Mouse (Mus musculus) cortical plate, adult 2 months (tissue): ENCODE data around the gene Agrp. TPM values are rescaled to one million over a fixed set of nuclear protein-coding genes. Genes with fewer than 3 reads are reported as not detected.

ENCODE experiments used
- H3K27ac ChIP-seq: fragments of 200-500 bp; 2 replicates; pipeline ENCODE4 v1.5.1; 2012; ENCODE audit warnings: low read length, control low read depth, inconsistent platforms; ENCODE audit not compliant: insufficient read depth
- H3K4me1 ChIP-seq: fragments of 200-500 bp; 2 replicates; pipeline ENCODE4 v1.6.1; 2011; ENCODE audit warnings: low read length; ENCODE audit not compliant: control insufficient read depth, insufficient read depth
- H3K4me3 ChIP-seq: fragments of 200-500 bp; 2 replicates; pipeline ENCODE4 v1.5.1; 2011; ENCODE audit warnings: mild to moderate bottlenecking, low read length, control low read depth; ENCODE audit not compliant: insufficient read depth
- CTCF ChIP-seq: fragments of 200-500 bp; IDR thresholded peaks from 2 replicates; pipeline ENCODE4 v1.5.1; 2011; ENCODE audit warnings: mild to moderate bottlenecking, control low read depth, low read length; ENCODE audit not compliant: insufficient read depth; ENCODE audit errors: extremely low read depth
- POLR2A ChIP-seq: fragments of 200-500 bp; IDR thresholded peaks from 2 replicates; pipeline ENCODE4 v1.6.1; 2011; ENCODE audit warnings: mild to moderate bottlenecking, low read length, control low read depth; ENCODE audit not compliant: insufficient read depth; ENCODE audit errors: extremely low read depth
- polyA plus RNA-seq: library from polyadenylated mRNA; depleted of rRNA; stranded (reverse); fragments of >200 nt; gene quantifications from 2 replicates; pipeline ENCODE4 v1.2.3, GENCODE M21; 2012

Agrp gene
- polyA plus RNA-seq, 1 experiment, result 0.17 TPM

GRCm38 (mm10) chr8:105639835-105640234 lies 2.6 kb upstream of the Agrp start:
- H3K4me3 ChIP-seq, result no peak overlapping the region
- no peak overlapping the region for H3K27ac ChIP-seq
- peaks cover 2% of the 10 kb centered on the region for H3K4me1 ChIP-seq
- no peak for TF ChIP-seq CTCF
- TF ChIP-seq POLR2A, result no peak

- no peak overlapping the region for H3K27ac ChIP-seq
- TF ChIP-seq CTCF, result no peak
- no peak for TF ChIP-seq POLR2A
- no peak overlapping the region; the same call in 1 of the 2 replicates for H3K4me3 ChIP-seq
Measured at GRCm38 (mm10) chr8:105638510-105638909, 1.3 kb upstream of the Agrp start.

GRCm38 (mm10) chr8:105637601-105638041 lies 428 bp upstream of the Agrp start:
- TF ChIP-seq POLR2A (no peak), CTCF (no peak)
- Histone ChIP-seq H3K4me3 (peak overlapping the region; percentile 90), H3K27ac (peak overlapping the region; percentile 99), H3K4me1 (peaks cover 2% of the 10 kb centered on the region)

More at GRCm38 (mm10) chr8:105638510-105638909, 1.3 kb upstream of the Agrp start:
- H3K4me1 ChIP-seq, result peaks cover 2% of the 10 kb centered on the region

- peak within 1 kb of the TSS; percentile 90 for H3K4me3 ChIP-seq
- peak within 1 kb of the TSS; percentile 100 for H3K27ac ChIP-seq
- peaks cover 2% of the 10 kb centered on the region for H3K4me1 ChIP-seq
- TF ChIP-seq POLR2A (peak; percentile 42; the same call in 1 of the 2 replicates), CTCF (0 out of 2 replicates have a peak, but pooled peaks have one; percentile 0)
Measured at GRCm38 (mm10) chr8:105636018-105636962, 903 bp downstream of the Agrp start, which contains the start of gene Ctcf. TSS of gene Ctcf (plus strand) at chr8:105636568.

- TF ChIP-seq CTCF (no peak), POLR2A (no peak)
- H3K27ac ChIP-seq, result 0 out of 2 replicates have a peak overlapping the region, but pooled peaks have one; percentile 18
- peak overlapping the region; percentile 90 for H3K4me3 ChIP-seq
- peaks cover 2% of the 10 kb centered on the region for H3K4me1 ChIP-seq
Measured at GRCm38 (mm10) chr8:105635481-105635880, 1.7 kb downstream of the Agrp start.

- H3K4me3 ChIP-seq, result no peak overlapping the region; the same call in 1 of the 2 replicates
- TF ChIP-seq POLR2A (no peak), CTCF (no peak)
- H3K27ac ChIP-seq, result no peak overlapping the region
- peaks cover 2% of the 10 kb centered on the region for H3K4me1 ChIP-seq
Measured at GRCm38 (mm10) chr8:105634771-105635458, 2.3 kb downstream of the Agrp start.

GRCm38 (mm10) chr8:105629337-105629736 lies 7.9 kb downstream of the Agrp start:
- no peaks in the 10 kb centered on the region for H3K4me1 ChIP-seq
- TF ChIP-seq POLR2A, result no peak
- no peak for TF ChIP-seq CTCF
- H3K27ac ChIP-seq, result no peak overlapping the region
- no peak overlapping the region for H3K4me3 ChIP-seq

GRCm38 (mm10) chr8:105626086-105626485 lies 11.1 kb downstream of the Agrp start:
- H3K27ac ChIP-seq, result no peak overlapping the region
- H3K4me3 ChIP-seq, result no peak overlapping the region
- peaks cover 7% of the 10 kb centered on the region; the same call in 1 of the 2 replicates for H3K4me1 ChIP-seq
- TF ChIP-seq CTCF, result no peak
- no peak for TF ChIP-seq POLR2A

- no peak overlapping the region for H3K4me3 ChIP-seq
- no peak for TF ChIP-seq POLR2A
- no peak for TF ChIP-seq CTCF
- 0 out of 2 replicates have a peak overlapping the region, but pooled peaks have one; percentile 20 for H3K27ac ChIP-seq
- peaks cover 7% of the 10 kb centered on the region; the same call in 1 of the 2 replicates for H3K4me1 ChIP-seq
Measured at GRCm38 (mm10) chr8:105624831-105625230, 12.4 kb downstream of the Agrp start.
